Mouse (Mus musculus): ENCODE data around the gene Spaca4.

- TF ChIP-seq POLR2A (IDR thresholded peaks at IDR 0.05; ENCODE audit: low read depth, low read length): no peak
- TF ChIP-seq CTCF (IDR thresholded peaks at IDR 0.05; ENCODE audit: extremely low read depth, insufficient read length, insufficient replicate concordance, low read depth, low read length): no peak
Measured at GRCm38 (mm10) chr7:45727625-45728024, 2.0 kb upstream of the Spaca4 start.

All from small intestine, adult 2 months (tissue).